Mouse (Mus musculus) forebrain, postnatal 0 days (tissue): ENCODE measurements around the gene Farsb. TPM values are rescaled to one million over a fixed set of nuclear protein-coding genes. Genes with fewer than 3 reads are reported as not detected.

Experiments used
- ATAC-seq: fragments of 200-750 bp; cut with Nextera tagmentation; 2 replicates; pipeline ENCODE4 v1.8.0; 2017; ENCODE audit warnings: mild to moderate bottlenecking, moderate library complexity
- DNase-seq: peaks from one replicate; pipeline ENCODE4 v3.0.0-alpha.2; 2015
- H3K27ac ChIP-seq: fragments of 300-500 bp; sonication (generic); 2 replicates; pipeline ENCODE4 v1.5.1; 2014; ENCODE audit warnings: low read depth, mild to moderate bottlenecking, antibody characterized with exemption, low read length, moderate library complexity, mixed read lengths
- H3K27me3 ChIP-seq: fragments of 300-500 bp; sonication (generic); 2 replicates; pipeline ENCODE4 v1.6.1; 2014; ENCODE audit warnings: mild to moderate bottlenecking, low read length, mixed read lengths; ENCODE audit not compliant: insufficient read depth
- H3K36me3 ChIP-seq: fragments of 300-500 bp; sonication (generic); 2 replicates; pipeline ENCODE4 v1.6.1; 2014; ENCODE audit warnings: mild to moderate bottlenecking, moderate library complexity; ENCODE audit not compliant: insufficient read depth
- H3K4me1 ChIP-seq: fragments of 300-500 bp; sonication (generic); 2 replicates; pipeline ENCODE4 v1.6.1; 2014; ENCODE audit warnings: antibody characterized with exemption; ENCODE audit not compliant: insufficient read depth
- H3K4me2 ChIP-seq: fragments of 300-500 bp; sonication (generic); 2 replicates; pipeline ENCODE4 v1.6.1; 2014; ENCODE audit warnings: low read depth, mild to moderate bottlenecking, moderate library complexity
- H3K4me3 ChIP-seq: fragments of 300-500 bp; sonication (generic); 2 replicates; pipeline ENCODE4 v1.5.1; 2014; ENCODE audit warnings: low read depth, low read length, mixed read lengths
- H3K9ac ChIP-seq: fragments of 300-500 bp; sonication (generic); 2 replicates; pipeline ENCODE4 v1.6.1; 2014; ENCODE audit warnings: mild to moderate bottlenecking
- H3K9me3 ChIP-seq: fragments of 300-500 bp; sonication (generic); 2 replicates; pipeline ENCODE4 v1.6.1; 2016; ENCODE audit warnings: low read length
- CTCF ChIP-seq: sonication (generic); IDR thresholded peaks from 2 replicates; pipeline ENCODE4 v1.5.1; 2016; ENCODE audit warnings: antibody characterized with exemption, control low read depth, low read depth
- WGBS: fragments of 180-500 bp; shearing (Covaris S2); extraction: QIAGEN DNeasy Blood & Tissue Kit; methylation state at CpG from one replicate; pipeline ENCODE4 v1.1.7; 2014; 5-methylcytosine and 5-hydroxymethylcytosine counted together
- polyA plus RNA-seq: library from polyadenylated mRNA; unstranded; fragments of >200 nt; fragmentation: Nextera tagmentation; extraction: Ambion mirVana; gene quantifications from 2 replicates; pipeline ENCODE4 v1.2.1, GENCODE M21; 2015
- total RNA-seq: library from RNA; depleted of rRNA; stranded (reverse); fragments of >200 nt; gene quantifications from 2 replicates; pipeline ENCODE4 v1.2.3, GENCODE M21; 2014; rRNA removed

Gene Farsb
- 90.6 and 96.9 TPM in 2 replicates for total RNA-seq
- 152 and 154 TPM in 2 replicates for polyA plus RNA-seq

DNA sequence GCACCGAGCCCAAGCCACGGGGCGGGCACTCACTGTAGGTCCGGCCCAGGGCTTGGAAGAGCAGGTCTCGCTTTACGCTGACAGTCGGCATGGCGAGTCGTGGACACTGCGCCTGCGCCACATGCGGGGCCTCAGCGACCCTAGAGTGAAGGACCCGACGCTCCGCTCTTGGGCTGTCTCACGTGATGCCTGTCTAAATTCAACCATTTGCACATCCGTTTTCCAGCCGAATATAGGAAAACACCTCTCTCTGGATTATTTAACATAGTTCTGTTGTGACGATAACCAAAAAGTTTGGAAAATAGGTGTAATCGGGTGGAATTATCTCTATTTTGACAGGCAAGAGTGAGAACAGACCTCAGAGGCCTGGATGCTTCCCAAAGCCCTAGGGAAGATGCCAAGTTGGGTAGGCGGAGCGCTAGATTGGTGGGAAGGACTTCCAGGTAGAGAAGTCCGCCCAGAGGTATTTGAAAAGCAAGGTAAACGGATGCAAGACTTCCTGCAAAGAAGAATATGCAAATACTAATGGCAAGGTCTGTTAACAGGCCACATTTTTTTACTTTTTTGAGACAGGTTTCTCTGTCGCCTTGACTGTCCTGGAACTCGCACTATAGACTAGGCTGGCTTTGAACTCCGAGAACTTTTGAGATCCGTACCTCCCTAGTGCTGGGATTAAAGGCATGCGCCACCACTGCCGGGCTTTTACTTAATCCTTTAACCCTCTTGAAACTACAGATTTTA, at the start of gene Farsb:
Gene Farsb, minus strand, starts transcription at position 146 of the 741 bp plus-strand sequence.
- no peaks in the 10 kb centered on the region for H3K36me3 ChIP-seq
- peak within 1 kb of the TSS; percentile 90 for H3K9ac ChIP-seq
- H3K27ac ChIP-seq = peak within 1 kb of the TSS; percentile 73
- no peaks in the 10 kb centered on the region for H3K4me1 ChIP-seq
- WGBS = under 1% methylated on average over 31 of the region's 31 CpGs
- ATAC-seq (peak; percentile 98), DNase-seq (peak; percentile 98)
- H3K4me3 ChIP-seq = peak within 1 kb of the TSS; percentile 83
- H3K9me3 ChIP-seq = no peaks in the 10 kb centered on the region
- H3K27me3 ChIP-seq = no peaks in the 10 kb centered on the region
- peak within 1 kb of the TSS; percentile 69 for H3K4me2 ChIP-seq
- TF ChIP-seq CTCF = no peak

DNA sequence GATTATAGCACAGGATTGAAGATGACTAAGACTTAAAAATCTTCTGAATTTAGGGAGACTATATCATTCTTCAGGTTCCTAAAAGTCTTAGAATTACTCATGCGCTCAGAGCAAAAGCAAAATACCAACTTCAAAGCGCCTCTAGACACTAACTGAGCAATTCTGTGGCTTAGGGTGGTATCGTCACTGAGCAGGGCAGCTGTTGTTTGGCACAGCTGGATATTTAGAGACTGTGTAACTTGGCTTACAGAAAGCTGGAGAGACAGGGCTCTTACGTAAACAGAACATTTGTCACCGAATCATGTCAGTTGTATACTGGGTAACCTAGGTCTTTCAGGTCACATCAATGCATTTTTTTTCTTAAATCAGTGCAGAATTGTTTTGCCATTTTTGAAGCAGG, 49.7 kb upstream of the Farsb start:
- Histone ChIP-seq H3K4me2 (no peak overlapping the region), H3K27ac (no peak overlapping the region), H3K4me1 (no peaks in the 10 kb centered on the region), H3K9ac (no peak overlapping the region), H3K27me3 (no peaks in the 10 kb centered on the region), H3K36me3 (no peaks in the 10 kb centered on the region), H3K9me3 (no peaks in the 10 kb centered on the region), H3K4me3 (no peak overlapping the region)
- no peak for TF ChIP-seq CTCF
- DNase-seq = no peak
- no peak for ATAC-seq
- 57% methylated on average over 5 of the region's 5 CpGs for WGBS

DNA sequence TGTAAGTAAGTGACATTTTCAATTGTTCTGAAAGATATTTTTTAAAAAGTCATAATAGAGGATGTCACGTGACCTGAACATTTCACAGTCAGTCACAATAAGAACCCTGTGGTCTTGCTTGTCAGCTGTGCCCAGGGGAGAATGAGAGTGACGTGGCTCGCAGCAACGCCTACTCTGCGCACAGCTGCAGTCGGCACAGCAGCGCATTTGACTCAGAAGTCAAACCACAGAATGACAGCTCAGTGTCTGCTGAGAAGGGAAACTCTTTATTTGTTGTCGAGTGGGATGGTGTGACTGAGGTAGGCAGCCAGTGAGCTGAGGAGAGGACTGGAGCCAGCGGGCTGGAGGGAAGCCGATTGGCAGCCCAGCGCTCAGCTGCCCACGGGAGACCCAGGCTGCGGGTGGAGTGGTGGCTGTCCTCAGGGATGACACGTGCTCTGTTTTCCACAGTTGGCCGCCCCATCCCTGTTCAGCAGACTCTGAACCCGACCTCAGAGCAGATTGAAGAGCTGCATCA, 48.9 kb upstream of the Farsb start:
- peak; percentile 88 for ATAC-seq
- H3K36me3 ChIP-seq = no peaks in the 10 kb centered on the region
- TF ChIP-seq CTCF = no peak
- no peak overlapping the region for H3K27ac ChIP-seq
- WGBS = 33% methylated on average over 16 of the region's 16 CpGs
- peak overlapping the region; percentile 51 for H3K4me2 ChIP-seq
- H3K27me3 ChIP-seq = no peaks in the 10 kb centered on the region
- no peaks in the 10 kb centered on the region for H3K9me3 ChIP-seq
- H3K4me1 ChIP-seq = no peaks in the 10 kb centered on the region
- H3K9ac ChIP-seq = peak overlapping the region; percentile 28; the same call in 1 of the 2 replicates
- DNase-seq = peak; percentile 56
- peak overlapping the region; percentile 33 for H3K4me3 ChIP-seq

DNA sequence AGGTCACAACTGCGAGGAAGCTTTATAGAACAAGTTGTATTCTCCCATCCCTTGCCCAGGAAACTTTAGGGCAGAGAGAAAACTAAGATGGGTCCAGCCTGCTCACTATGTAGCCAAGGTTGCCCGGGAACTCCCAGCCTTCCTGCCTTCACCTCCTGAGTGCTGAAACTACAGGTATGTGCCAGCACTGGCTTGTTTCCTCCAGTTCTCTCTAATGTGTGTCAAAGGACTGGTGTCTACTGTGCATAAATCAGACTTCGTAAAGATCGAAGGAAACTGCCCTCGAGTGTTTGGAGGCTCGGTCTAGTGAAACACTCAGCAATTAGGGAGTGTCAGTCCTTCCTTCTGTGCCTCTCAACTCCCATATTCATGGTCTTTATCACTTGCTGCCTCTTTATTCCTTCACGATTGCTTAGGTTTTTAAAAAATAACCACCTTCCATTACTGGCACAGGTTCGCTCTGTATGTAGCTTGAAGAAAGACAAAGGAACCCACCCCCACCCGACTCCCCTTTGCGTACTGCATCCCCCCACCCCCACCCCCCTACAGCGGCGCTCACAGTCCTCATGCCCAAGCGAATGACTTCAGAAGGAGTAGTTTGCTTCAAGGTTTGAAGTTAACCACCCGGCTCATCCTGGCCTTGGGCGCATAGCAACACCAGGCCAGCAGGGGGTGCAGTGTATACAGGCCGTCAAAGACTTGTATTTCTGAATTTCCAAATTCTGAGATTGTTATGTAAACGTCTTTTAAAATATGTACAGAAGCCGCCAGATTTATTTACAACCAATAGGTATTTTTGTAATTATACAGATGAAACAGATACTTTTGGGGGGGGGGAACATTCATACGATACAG, 47.8 kb upstream of the Farsb start:
- Histone ChIP-seq H3K27me3 (no peaks in the 10 kb centered on the region), H3K27ac (no peak overlapping the region), H3K4me2 (peak overlapping the region; percentile 51), H3K4me1 (no peaks in the 10 kb centered on the region), H3K4me3 (no peak overlapping the region), H3K9me3 (no peaks in the 10 kb centered on the region), H3K36me3 (no peaks in the 10 kb centered on the region), H3K9ac (no peak overlapping the region)
- peak; percentile 58; the same call in 1 of the 2 replicates for ATAC-seq
- peak; percentile 82 for TF ChIP-seq CTCF
- WGBS = 38% methylated on average over 19 of the region's 19 CpGs
- peak; percentile 75 for DNase-seq

DNA sequence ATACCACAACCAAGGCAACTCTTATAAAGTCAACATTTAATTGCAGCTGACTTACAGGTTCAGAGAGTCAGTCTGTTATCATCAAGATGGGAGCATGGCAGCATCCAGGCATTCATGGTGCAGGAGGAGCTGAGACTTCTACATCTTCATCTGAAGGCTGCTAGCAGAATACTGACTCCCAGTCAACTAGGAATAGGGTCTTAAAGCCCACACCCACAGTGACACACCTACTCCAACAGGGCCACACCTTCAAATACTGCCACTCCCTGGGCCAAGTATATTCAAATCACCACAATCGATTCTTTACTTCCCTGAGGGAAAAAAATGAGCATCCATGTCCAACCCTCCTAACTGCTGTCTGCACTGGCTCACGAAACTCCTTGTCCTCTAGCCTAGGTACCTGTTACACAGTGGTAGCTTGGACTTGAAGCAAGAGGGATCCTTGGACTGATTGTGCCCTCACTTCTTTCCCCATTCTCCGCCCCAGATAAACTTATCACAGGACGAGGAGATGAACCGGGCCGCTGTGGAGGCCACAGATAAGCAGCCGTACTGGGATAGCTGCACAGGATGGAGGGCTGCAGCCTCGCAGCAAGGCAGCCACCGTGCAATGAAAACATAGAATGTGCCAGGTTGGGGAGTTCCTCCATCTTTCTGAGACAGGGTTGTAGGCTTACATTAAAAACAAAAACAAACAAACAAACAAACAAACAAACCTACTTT, 45.9 kb upstream of the Farsb start:
- H3K9ac ChIP-seq = no peak overlapping the region
- no peak overlapping the region for H3K27ac ChIP-seq
- no peaks in the 10 kb centered on the region for H3K36me3 ChIP-seq
- DNase-seq = no peak
- H3K27me3 ChIP-seq = no peaks in the 10 kb centered on the region
- no peaks in the 10 kb centered on the region for H3K4me1 ChIP-seq
- TF ChIP-seq CTCF = no peak
- no peak overlapping the region for H3K4me2 ChIP-seq
- H3K4me3 ChIP-seq = no peak overlapping the region
- no peak for ATAC-seq
- WGBS = 96% methylated on average over 9 of the region's 9 CpGs
- no peaks in the 10 kb centered on the region for H3K9me3 ChIP-seq

DNA sequence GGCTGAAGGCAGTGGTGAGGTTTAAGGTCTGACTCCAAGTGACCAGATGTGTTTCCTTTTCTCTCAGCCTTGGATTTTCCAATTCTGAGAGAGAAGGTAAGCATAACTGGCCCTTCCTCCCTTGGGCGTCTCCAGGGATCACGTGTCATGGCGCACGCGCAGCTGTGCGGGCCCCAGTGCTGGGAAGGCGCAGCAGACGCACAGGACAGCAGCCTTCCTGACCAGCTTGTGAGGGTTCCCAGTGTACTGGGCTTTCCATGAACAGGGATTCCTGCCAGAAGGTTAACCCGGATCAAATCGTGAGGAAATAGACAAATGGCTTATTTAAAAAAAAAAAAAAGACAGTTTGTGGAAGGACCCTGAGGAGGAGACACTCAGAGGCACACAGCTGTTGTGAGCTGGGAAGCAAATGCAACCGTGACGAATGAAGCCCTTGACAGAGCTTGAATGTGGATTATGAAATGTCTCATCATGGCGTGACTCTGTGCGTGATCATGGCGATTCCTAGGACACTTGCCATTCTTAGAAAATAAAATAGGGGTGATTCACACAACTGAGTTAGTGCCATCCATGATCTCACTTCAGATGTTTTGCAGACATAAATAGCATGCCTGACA, 43.6 kb upstream of the Farsb start:
- H3K4me2 ChIP-seq = no peak overlapping the region
- DNase-seq = no peak
- no peak for TF ChIP-seq CTCF
- H3K9ac ChIP-seq = no peak overlapping the region
- no peak for ATAC-seq
- no peaks in the 10 kb centered on the region for H3K4me1 ChIP-seq
- no peaks in the 10 kb centered on the region for H3K27me3 ChIP-seq
- no peak overlapping the region for H3K4me3 ChIP-seq
- 88% methylated on average over 15 of the region's 15 CpGs for WGBS
- no peaks in the 10 kb centered on the region for H3K9me3 ChIP-seq
- no peak overlapping the region for H3K27ac ChIP-seq
- H3K36me3 ChIP-seq = no peaks in the 10 kb centered on the region
